Mouse (Mus musculus): Measurements from ENCODE around the gene Mall. TPM values are rescaled to one million over a fixed set of nuclear protein-coding genes. Genes with fewer than 3 reads are reported as not detected.

Mall gene
- polyA plus RNA-seq, 1 experiment from 2014 or later = 1.1 TPM

- Histone ChIP-seq H3K9me3 (no peaks in the 10 kb centered on the region), H3K4me3 (no peak overlapping the region), H3K27me3 (replicated peaks) (peaks cover 3% of the 10 kb centered on the region), H3K36me3 (replicated peaks) (no peaks in the 10 kb centered on the region), H3K9ac (no peak overlapping the region), H3K4me2 (no peak overlapping the region), H3K27ac (no peak overlapping the region), H3K4me1 (no peaks in the 10 kb centered on the region)
- no peak for ATAC-seq (replicated peaks)
- 44% methylated on average over 2 of the region's 2 CpGs for WGBS
Observed at GRCm38 (mm10) chr2:127662708-127663107, 67.0 kb downstream of the Mall start.

- Histone ChIP-seq H3K4me2 (peak within 1 kb of the TSS; percentile 87), H3K4me1 (peaks cover 9% of the 10 kb centered on the region), H3K36me3 (replicated peaks) (no peaks in the 10 kb centered on the region), H3K4me3 (peak within 1 kb of the TSS; percentile 43), H3K27me3 (replicated peaks) (peaks cover 37% of the 10 kb centered on the region), H3K27ac (no peak within 1 kb of the TSS), H3K9me3 (no peaks in the 10 kb centered on the region), H3K9ac (peak within 1 kb of the TSS; percentile 32; the same call in 1 of the 2 replicates)
- no peak for ATAC-seq (replicated peaks)
- under 1% methylated on average over 42 of the region's 43 CpGs for WGBS
Observed at GRCm38 (mm10) chr2:127656086-127656720, 73.5 kb downstream of the Mall start, which contains the start of gene Mal. Gene Mal (minus strand): TSS chr2:127656695.

GRCm38 (mm10) chr2:127655419-127655818 lies 74.3 kb downstream of the Mall start:
- no peak overlapping the region for H3K9ac ChIP-seq
- H3K4me2 ChIP-seq = peak overlapping the region; percentile 87
- no peaks in the 10 kb centered on the region for H3K36me3 ChIP-seq (replicated peaks)
- no peak overlapping the region for H3K27ac ChIP-seq
- H3K9me3 ChIP-seq = no peaks in the 10 kb centered on the region
- H3K4me3 ChIP-seq = no peak overlapping the region; the same call in 1 of the 2 replicates
- peaks cover 37% of the 10 kb centered on the region for H3K27me3 ChIP-seq (replicated peaks)
- no peak for ATAC-seq (replicated peaks)
- H3K4me1 ChIP-seq = peaks cover 9% of the 10 kb centered on the region
- 5% methylated on average over 9 of the region's 9 CpGs for WGBS

GRCm38 (mm10) chr2:127654786-127655185 lies 74.9 kb downstream of the Mall start:
- Histone ChIP-seq H3K27me3 (replicated peaks) (peaks cover 37% of the 10 kb centered on the region), H3K36me3 (replicated peaks) (no peaks in the 10 kb centered on the region), H3K27ac (no peak overlapping the region), H3K9ac (no peak overlapping the region), H3K4me2 (no peak overlapping the region), H3K4me3 (no peak overlapping the region), H3K4me1 (peaks cover 9% of the 10 kb centered on the region), H3K9me3 (no peaks in the 10 kb centered on the region)
- no peak for ATAC-seq (replicated peaks)
- 49% methylated on average over 3 of the region's 3 CpGs for WGBS

Other genes with a start within 250 kb of the Mall start
- 8.9 and 10.0 TPM in 2 replicates for gene Kcnip3, start 207.8 kb downstream of the Mall start, polyA plus RNA-seq (2015; fragmentation: Nextera tagmentation; extraction: Ambion mirVana)
- gene Prom2, start 188.5 kb downstream of the Mall start, polyA plus RNA-seq (2015; fragmentation: Nextera tagmentation; extraction: Ambion mirVana) = 0.06 and 0.14 TPM in 2 replicates
- 8.0 and 8.4 TPM in 2 replicates for gene Zfp661, start 142.8 kb downstream of the Mall start, polyA plus RNA-seq (2015; fragmentation: Nextera tagmentation; extraction: Ambion mirVana)
- 145 and 151 TPM in 2 replicates for gene Mrps5, start 142.7 kb downstream of the Mall start, polyA plus RNA-seq (2015; fragmentation: Nextera tagmentation; extraction: Ambion mirVana)
- gene Mal, start 73.2 kb downstream of the Mall start, polyA plus RNA-seq (2015; fragmentation: Nextera tagmentation; extraction: Ambion mirVana) = 1.5 and 2.7 TPM in 2 replicates
- 16.9 and 17.7 TPM in 2 replicates for gene Nphp1, start 59.0 kb upstream of the Mall start, polyA plus RNA-seq (2015; fragmentation: Nextera tagmentation; extraction: Ambion mirVana)
- gene Mtln, start 62.6 kb upstream of the Mall start, polyA plus RNA-seq (2015; fragmentation: Nextera tagmentation; extraction: Ambion mirVana) = 33.5 and 35.1 TPM in 2 replicates
- 7.0 and 7.2 TPM in 2 replicates for gene Bub1, start 101.9 kb upstream of the Mall start, polyA plus RNA-seq (2015; fragmentation: Nextera tagmentation; extraction: Ambion mirVana)
- gene Acoxl, start 108.9 kb upstream of the Mall start, polyA plus RNA-seq (2015; fragmentation: Nextera tagmentation; extraction: Ambion mirVana) = 0.13 and 0.33 TPM in 2 replicates